Mouse (Mus musculus) cerebellum, adult 2 months (tissue): Measurements from ENCODE around the gene Fyb. TPM values are rescaled to one million over a fixed set of nuclear protein-coding genes. Genes with fewer than 3 reads are reported as not detected.

ENCODE experiments used
- DNase-seq, 2 experiments: peaks; one replicate each; pipeline ENCODE4 v3.0.0; 2021
- H3K27ac ChIP-seq: fragments of 200-500 bp; 2 replicates; pipeline ENCODE4 v1.5.1; 2012; ENCODE audit warnings: low read length, control low read depth, inconsistent platforms; ENCODE audit not compliant: insufficient read depth
- H3K27me3 ChIP-seq: fragments of 200-500 bp; 2 replicates; pipeline ENCODE4 v1.6.1; 2012; ENCODE audit warnings: inconsistent platforms, mild to moderate bottlenecking, low read length, moderate library complexity; ENCODE audit not compliant: control insufficient read depth, insufficient read depth
- H3K4me1 ChIP-seq: fragments of 200-500 bp; 2 replicates; pipeline ENCODE4 v1.6.1; 2011; ENCODE audit warnings: low read length; ENCODE audit not compliant: control insufficient read depth, insufficient read depth
- H3K4me3 ChIP-seq: fragments of 200-500 bp; replicated peaks from 2 replicates; pipeline ENCODE3; 2011; ENCODE audit warnings: mild to moderate bottlenecking, low read depth, low read length, control low read depth; ENCODE audit not compliant: insufficient read depth
- CTCF ChIP-seq: fragments of 200-500 bp; IDR thresholded peaks from 2 replicates; pipeline ENCODE4 v1.5.1; 2011; ENCODE audit warnings: low read depth, mild to moderate bottlenecking, control low read depth, low read length, moderate library complexity, borderline replicate concordance; ENCODE audit not compliant: insufficient read depth
- POLR2A ChIP-seq: fragments of 200-500 bp; IDR thresholded peaks from 2 replicates; pipeline ENCODE4 v1.6.1; 2011; ENCODE audit warnings: low read length, control low read depth, borderline replicate concordance; ENCODE audit not compliant: insufficient read depth
- WGBS: fragments of 180-500 bp; shearing (Covaris S2); methylation state at CpG from one replicate; pipeline ENCODE4 v1.1.7; 2018; 5-methylcytosine and 5-hydroxymethylcytosine counted together
- polyA plus RNA-seq: library from polyadenylated mRNA; depleted of rRNA; stranded (reverse); fragments of >200 nt; gene quantifications from 2 replicates; pipeline ENCODE4 v1.2.3, GENCODE M21; 2012; rRNA removed

Fyb gene
- polyA plus RNA-seq, 1 experiment = 2.3 TPM

GRCm38 (mm10) chr15:6711226-6711625, 188.6 kb downstream of the Fyb start:
- H3K4me1 ChIP-seq = peaks cover 5% of the 10 kb centered on the region; the same call in 1 of the 2 replicates
- whole genome bisulfite sequencing = 78% methylated on average over 7 of the region's 7 CpGs
- H3K27me3 ChIP-seq = no peaks in the 10 kb centered on the region
- TF ChIP-seq CTCF (no peak), POLR2A (no peak)
- no peak overlapping the region for H3K27ac ChIP-seq
- H3K4me3 ChIP-seq = no peak overlapping the region
- DNase-seq = no peak

Other genes with a start within 250 kb of the Fyb start
- 8.2 and 11.9 TPM in 2 replicates for gene Dab2, start 223.1 kb upstream of the Fyb start, polyA plus RNA-seq
- not detected in 2 replicates for gene C9, start 77.5 kb upstream of the Fyb start, polyA plus RNA-seq
- gene Rictor, start 185.5 kb downstream of the Fyb start, polyA plus RNA-seq = 24.4 and 26.0 TPM in 2 replicates